8 mouse cellular contexts compared by ENCODE assay signal in the genomic region with DNA sequence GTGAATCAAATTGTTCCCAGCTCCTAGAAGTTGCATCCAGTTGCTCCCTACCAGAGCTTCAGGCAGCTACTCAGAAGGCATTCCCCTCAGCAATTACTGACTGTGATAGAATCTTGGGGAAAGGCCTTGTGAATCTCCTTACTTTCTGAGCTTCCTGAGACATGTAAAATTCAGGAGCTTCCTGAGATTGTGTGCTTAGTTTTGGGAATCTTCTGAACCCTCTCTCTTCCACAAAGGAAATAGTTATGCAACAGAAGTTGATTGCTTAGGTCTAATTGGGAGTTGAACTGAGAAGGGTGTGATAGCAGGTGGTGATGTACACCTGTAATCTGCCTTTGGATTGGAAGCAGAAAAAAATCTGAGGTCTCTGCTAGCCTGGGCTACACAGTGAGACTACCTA. TPM values are rescaled to one million over a fixed set of nuclear protein-coding genes. Genes with fewer than 3 reads are reported as not detected.
DNase-seq lines count a peak whose midpoint lies in the region; ATAC-seq and TF ChIP-seq lines count a peak whose summit lies in the region.

Gene Lsm14a, minus strand, starts transcription at position 101 of the 400 bp plus-strand sequence.

- H3K36me3 ChIP-seq in kidney, embryonic 16.5 days (ENCODE audit: insufficient read depth, low read length): no peaks in the 10 kb centered on the region
- H3K36me3 ChIP-seq in midbrain, embryonic 13.5 days: no peaks in the 10 kb centered on the region

- no peaks in the 10 kb centered on the region for H3K9me3 ChIP-seq in kidney, embryonic 16.5 days (ENCODE audit: low read length)
- no peaks in the 10 kb centered on the region for H3K9me3 ChIP-seq in midbrain, embryonic 13.5 days

- no peak within 1 kb of the TSS for H3K4me2 ChIP-seq in kidney, embryonic 16.5 days (replicated peaks; ENCODE audit: low read depth, low read length)
- H3K4me2 ChIP-seq in midbrain, embryonic 13.5 days (replicated peaks): no peak within 1 kb of the TSS

- no peak within 1 kb of the TSS for H3K4me3 ChIP-seq in kidney, embryonic 16.5 days (ENCODE audit: low read length)
- no peak within 1 kb of the TSS for H3K4me3 ChIP-seq in bone marrow, adult 2 months (replicated peaks; ENCODE audit: control insufficient read depth, low read depth, low read length)
- no peak within 1 kb of the TSS for H3K4me3 ChIP-seq in midbrain, embryonic 13.5 days (replicated peaks)

- no peak for TF ChIP-seq CTCF in bone marrow, adult 2 months (IDR thresholded peaks at IDR 0.05; ENCODE audit: control insufficient read depth, insufficient read depth, low read length)

- H3K27ac ChIP-seq in kidney, embryonic 16.5 days (ENCODE audit: low read length): no peak within 1 kb of the TSS
- H3K27ac ChIP-seq in bone marrow, adult 2 months (ENCODE audit: control insufficient read depth, insufficient read depth, low read depth, low read length, poor library complexity): no peak within 1 kb of the TSS
- no peak within 1 kb of the TSS for H3K27ac ChIP-seq in midbrain, embryonic 13.5 days

- ATAC-seq in kidney, embryonic 16.5 days (ENCODE audit: low FRiP score, low TSS enrichment): no peak
- ATAC-seq in midbrain, embryonic 13.5 days: no peak

- H3K27me3 ChIP-seq in kidney, embryonic 16.5 days (ENCODE audit: insufficient read depth, low read length): no peaks in the 10 kb centered on the region
- H3K27me3 ChIP-seq in midbrain, embryonic 13.5 days: no peaks in the 10 kb centered on the region

- no peak for DNase-seq in kidney, postnatal 25 days
- no peak for DNase-seq in gonadal fat pad, adult 2 months (ENCODE audit: low read depth)
- DNase-seq in layer of hippocampus, postnatal 10 days (ENCODE audit: low spot score in 2 of 2): no peak
- no peak for DNase-seq in right cerebral cortex, adult 18-20 months
- DNase-seq in thymus, postnatal 4 days: no peak

- H3K4me1 ChIP-seq in kidney, embryonic 16.5 days (ENCODE audit: insufficient read depth, low read length): peaks cover 9% of the 10 kb centered on the region
- H3K4me1 ChIP-seq in bone marrow, adult 2 months (ENCODE audit: control insufficient read depth, insufficient read depth, low read length): no peaks in the 10 kb centered on the region; the same call in 1 of the 2 replicates
- peaks cover 13% of the 10 kb centered on the region for H3K4me1 ChIP-seq in midbrain, embryonic 13.5 days (replicated peaks)

- TF ChIP-seq POLR2A in bone marrow, adult 2 months (IDR thresholded peaks at IDR 0.05; ENCODE audit: borderline replicate concordance, control insufficient read depth, low read depth, low read length): no peak

- no peak within 1 kb of the TSS for H3K9ac ChIP-seq in kidney, embryonic 16.5 days (replicated peaks; ENCODE audit: low read length)
- H3K9ac ChIP-seq in midbrain, embryonic 13.5 days (replicated peaks): no peak within 1 kb of the TSS

RNA-seq across cellular contexts. Expression of gene Lsm14a, which starts in this region (rescaled TPM):
- polyA plus RNA-seq in kidney, embryonic 16.5 days (2015; fragmentation: Nextera tagmentation; extraction: Ambion mirVana): 90.6 and 92.1 TPM in 2 replicates
- polyA plus RNA-seq in bone marrow, adult 2 months (2011; ENCODE audit: insufficient read depth, insufficient read length, low replicate concordance, missing spikeins): 60.4 and 64.8 TPM in 2 replicates
- polyA plus RNA-seq in gonadal fat pad, adult 2 months (2012; rRNA removed): 64.5 and 81.4 TPM in 2 replicates
- 10 to 100 TPM; 67.9 to 72.7 TPM for total RNA-seq in layer of hippocampus, postnatal 10 days (2021)
- polyA plus RNA-seq in midbrain, embryonic 13.5 days (2015; fragmentation: Nextera tagmentation; extraction: Ambion mirVana): 79.7 and 85.3 TPM in 2 replicates
